Mouse (Mus musculus): Measurements from ENCODE around the gene Tex21.

The Tex21 gene

DNA sequence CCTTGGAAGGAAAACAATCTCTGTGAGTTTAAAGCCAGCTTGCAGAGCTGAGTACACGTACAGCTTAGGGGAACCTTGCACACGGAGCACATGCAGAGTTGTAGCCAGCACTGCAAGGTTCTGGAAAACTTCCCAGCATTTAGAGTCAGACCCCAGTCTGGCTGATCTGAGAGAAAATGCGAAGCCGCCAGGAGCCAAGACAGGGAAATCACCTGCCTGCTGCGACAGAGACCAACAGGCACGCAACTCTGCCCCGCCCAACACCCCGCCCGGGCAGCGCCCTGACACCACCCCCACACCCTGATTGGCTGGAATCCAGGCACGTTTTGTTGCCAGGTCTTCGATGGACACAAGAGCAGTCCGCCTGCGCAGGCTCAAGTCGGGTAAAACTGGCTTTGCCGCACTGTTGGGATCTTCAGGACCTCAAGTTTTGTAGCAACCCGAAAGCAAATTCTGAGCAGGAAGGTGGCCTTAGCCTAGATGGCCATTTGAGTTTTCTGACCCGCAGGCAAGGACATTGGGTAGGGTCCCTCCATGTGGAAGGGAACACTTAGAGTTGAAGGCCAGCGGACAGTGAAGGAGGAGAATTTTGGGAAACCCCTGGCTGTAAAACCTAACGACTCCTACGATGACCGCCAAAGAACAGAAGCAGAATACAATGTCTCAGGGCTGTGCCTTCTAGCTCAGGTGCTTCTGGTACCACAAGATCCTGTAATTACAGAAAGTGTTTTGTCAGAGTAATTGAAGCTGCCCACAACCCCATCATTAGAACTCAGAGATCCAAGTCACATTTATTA lies 50.4 kb downstream of the Tex21 start:
- peak; percentile 78 for DNase-seq (ENCODE audit: low spot score)

DNA sequence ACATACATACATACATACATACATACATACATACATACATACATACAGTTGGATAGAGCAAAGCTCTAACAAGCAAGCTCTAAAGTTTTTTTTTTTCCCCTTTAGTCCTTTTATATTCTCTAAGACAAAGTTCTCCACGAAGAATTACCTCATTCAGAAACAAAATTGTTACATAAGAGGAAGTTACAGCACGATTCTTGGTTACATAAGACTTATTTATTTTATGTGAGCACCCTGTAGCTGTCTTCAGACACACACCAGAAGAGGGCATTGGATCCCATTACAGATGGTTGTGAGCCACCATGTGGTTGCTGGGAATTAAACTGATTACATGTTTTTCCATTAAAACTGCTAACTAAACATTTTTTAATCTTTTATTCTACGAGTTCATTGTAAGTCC lies 52.0 kb downstream of the Tex21 start:
- no peak for DNase-seq (ENCODE audit: low spot score)

DNA sequence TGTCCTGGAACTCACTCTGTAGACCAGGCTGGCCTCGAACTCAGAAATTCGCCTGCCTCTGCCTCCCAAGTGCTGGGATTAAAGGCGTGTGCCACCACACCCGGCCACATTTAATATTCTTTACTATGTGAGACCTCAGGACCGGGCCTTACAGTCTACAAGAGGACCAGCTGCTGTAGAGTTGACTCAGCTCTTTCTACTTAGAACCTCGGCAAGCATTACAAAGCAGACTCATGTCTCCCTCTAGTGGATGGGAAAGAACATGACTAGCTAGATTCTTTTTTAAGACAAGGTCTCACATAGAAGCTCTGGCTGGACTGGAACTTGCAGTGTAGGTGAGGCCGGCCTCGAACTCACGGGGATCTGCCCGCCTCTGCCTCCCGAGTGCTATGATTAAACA lies 55.6 kb downstream of the Tex21 start:
- peak; percentile 79 for DNase-seq (ENCODE audit: low spot score)

DNA sequence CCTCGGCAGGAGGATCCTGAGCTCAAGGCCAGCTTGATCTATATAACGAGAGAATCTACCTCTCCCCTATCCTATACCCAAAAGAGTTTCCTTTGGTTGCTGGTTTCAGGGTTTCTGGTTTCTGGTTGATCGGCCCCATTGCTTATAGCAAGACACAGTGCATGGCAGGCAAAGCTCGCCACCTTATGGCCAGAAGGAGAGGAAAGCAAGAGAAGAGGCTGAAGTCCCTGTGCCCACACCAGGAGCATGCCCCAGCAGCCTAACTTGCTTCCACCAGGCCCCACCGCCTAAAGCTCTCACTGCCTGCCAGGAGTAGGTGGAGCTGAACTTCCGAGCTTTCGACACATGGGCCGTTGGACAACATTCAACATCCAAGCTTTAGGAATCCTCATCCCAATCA lies 58.7 kb downstream of the Tex21 start:
- DNase-seq (ENCODE audit: low spot score), result peak; percentile 60

DNA sequence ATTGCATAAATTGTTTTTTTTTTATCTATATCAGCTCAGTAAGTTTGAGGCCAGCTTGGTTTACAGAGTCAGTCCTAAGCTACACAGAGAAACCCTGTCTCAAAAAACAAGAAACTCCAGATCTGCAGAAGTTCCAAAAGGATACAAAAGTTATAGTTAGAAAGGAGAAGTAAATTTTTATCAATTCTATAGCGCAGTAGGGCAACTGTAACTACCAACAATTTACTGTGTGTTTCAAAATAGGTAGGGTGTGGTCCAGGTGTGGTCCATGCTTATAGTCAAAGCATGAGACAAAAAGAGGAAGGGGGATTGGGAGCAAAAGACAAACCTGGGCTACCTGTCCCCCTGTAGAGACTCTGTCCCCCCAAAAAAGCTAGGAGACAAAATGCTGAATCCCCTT lies 60.1 kb downstream of the Tex21 start:
- no peak for DNase-seq (ENCODE audit: low spot score)

DNA sequence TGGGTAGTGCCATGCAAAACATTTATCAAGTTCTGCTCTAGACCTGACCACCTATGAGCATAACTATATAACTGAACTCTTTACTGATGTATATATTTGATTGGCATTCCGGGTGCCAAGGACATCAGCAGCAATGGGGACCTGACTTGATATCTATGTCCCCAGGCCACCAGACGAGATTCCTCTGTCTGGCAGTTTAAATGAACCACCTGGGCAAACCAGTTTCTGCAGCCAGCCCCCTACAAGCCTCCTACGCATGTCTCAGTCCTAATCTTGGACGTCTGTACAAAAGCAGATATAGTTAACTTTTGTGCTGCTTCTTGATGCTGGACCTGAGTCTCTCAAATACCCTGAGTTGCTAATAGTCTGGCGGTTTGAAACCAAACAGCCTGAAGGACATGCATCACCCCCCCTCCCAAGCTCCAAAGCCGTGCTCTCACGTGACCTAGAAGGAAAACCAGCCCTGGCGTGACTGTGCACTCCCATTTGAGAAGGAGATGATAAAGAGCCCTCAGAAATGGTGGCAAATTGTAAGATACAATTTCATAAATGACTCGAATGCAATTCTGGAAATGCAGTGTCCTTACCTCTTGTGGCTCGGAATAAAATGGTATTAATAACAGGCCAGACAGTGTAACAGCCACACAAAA lies 61.3 kb downstream of the Tex21 start:
- no peak for DNase-seq (ENCODE audit: low spot score)

DNA sequence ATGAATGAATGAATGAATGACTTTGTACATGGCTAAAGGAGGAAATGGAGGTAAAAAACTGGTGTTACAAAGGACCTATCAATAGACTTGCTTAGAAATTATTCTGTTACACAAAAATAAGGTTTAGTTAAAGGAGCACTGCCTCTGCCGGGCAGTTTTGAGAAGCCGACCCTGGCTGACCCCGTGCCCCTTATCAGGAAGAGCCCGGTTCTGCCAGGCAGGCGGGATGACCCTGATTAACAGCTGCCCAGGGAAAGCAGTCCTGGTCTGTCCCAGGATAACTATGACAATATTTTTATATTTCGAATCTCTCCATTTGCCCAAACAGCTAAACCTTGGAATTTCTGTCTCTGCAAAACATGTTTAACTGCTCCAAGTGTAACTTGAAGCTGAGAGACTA lies 62.3 kb downstream of the Tex21 start:
- DNase-seq (ENCODE audit: low spot score), result no peak

DNA sequence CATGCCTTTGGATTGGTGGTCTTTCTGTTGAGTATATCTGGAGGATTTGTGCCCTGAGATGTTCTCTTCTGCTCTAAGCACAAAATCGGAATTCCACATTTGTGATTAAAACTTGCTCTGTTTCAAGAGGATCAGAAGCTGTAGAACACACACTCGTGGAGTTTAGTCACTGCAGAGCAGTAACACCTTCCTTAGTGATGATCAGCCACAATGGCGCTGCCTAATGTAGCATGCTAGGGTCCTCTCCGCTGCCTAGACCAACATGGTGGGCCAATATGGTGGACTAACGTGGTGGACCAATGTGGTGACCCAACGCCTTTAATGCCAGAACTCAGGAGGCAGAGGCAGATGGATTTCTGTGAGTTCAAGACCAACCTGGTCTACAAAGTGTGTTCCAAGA lies 63.7 kb downstream of the Tex21 start:
- DNase-seq (ENCODE audit: low spot score), result no peak

DNA sequence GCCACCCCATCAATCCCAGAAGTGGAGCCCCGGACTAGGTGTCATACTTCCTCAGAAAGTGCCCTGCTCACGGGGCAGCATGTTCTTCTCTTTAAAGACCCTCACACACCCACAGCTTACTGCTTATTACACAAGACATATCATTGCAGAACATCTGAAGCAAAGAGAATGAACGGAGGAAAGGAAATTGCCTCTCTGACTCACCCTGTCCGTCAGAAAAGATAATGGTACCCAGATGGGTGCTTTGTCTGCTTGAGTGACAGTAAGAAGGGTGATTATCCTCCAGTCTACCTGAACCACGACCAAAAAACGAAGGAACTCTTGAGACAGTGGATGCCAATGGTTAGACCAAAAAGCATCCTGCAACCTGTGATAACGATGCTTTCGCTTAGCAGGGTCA lies 65.1 kb downstream of the Tex21 start:
- no peak for DNase-seq (ENCODE audit: low spot score)

DNA sequence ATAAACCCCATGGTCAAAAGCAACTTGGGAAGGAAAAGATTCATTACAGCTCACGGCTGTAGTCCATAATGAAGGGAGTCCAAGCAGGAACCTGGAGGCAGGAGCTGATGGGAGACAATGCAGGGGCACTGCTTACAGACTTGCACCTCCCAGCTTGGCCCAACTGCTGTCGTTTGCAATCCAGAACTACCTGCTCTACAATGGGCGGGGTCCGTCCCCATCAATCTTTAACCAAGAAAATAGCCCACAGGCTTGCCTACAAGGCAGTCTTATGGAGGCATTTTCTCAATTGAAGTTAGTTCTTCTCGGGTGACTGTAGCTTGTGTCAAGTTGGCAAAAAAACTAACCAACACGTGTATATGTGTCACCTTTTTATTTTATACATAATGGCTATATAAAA lies 66.1 kb downstream of the Tex21 start:
- no peak for DNase-seq (ENCODE audit: low spot score)

DNA sequence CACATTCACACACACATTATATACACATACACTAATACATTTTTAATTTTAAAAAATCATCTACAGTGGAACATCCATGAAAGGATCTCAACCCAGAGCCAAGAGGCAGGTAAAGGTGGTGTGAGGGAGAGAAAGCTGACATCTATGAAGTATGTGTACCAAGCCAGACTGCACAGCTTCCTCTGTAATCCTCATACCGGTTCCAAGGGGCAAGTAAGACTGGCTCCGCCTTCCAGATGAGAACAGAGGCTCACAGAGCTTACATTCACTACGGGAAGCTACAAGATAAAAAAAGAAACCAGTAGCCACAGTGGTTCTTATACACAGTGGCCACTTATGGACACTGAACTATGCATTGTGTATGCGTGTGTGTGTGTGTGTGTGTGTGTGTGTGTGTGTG lies 67.0 kb downstream of the Tex21 start:
- DNase-seq (ENCODE audit: low spot score), result no peak

DNA sequence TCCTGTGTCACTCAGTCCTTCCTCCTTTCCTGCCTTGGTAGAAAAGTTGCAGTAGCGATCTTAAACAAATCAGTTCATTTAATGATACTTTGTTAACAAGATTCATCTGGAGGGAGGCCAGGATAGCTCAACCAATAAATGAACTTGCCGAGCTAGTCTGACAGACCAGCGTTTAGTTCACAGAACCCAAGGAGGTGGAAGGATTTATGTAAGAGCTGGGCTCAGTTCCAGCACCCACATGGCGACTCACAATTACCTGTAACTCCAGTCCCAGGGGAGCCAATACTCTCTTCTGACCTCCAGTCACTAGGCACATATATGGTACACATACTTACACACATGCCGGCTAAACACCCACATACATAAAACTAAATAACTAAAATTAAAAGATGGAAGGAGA lies 67.5 kb downstream of the Tex21 start:
- no peak for DNase-seq (ENCODE audit: low spot score)

DNA sequence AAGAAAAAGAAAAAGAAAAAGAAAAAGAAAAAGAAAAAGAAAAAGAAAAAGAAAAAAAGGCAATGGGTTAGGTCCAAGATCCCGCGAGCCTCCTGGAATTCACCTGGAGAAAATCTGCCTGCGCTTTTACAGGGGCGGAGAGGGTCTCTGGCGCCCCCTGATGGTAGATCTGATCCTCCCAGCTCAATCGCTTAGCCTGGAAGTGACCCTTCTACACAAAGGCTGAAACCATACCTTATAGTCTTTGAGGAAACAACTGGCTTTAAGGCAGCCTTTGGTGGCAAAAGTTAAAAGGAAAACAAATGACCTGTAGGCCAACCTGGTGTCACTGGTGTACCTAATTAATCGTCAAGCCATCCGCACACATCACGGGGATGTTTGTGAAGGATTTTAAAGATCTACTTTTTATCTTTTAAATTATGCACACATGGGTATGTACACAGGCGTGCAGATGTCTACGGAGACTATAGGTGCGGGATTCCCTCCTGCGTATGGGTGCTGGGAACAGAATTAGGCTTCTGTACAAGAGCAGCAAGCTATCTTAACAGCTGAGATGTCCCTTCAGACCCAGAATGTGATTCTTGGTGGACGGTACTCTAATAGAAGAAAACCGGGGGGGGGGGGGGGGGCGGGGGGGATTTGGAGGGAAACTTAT lies 68.6 kb downstream of the Tex21 start:
- peak; percentile 91 for DNase-seq (ENCODE audit: low spot score)

DNA sequence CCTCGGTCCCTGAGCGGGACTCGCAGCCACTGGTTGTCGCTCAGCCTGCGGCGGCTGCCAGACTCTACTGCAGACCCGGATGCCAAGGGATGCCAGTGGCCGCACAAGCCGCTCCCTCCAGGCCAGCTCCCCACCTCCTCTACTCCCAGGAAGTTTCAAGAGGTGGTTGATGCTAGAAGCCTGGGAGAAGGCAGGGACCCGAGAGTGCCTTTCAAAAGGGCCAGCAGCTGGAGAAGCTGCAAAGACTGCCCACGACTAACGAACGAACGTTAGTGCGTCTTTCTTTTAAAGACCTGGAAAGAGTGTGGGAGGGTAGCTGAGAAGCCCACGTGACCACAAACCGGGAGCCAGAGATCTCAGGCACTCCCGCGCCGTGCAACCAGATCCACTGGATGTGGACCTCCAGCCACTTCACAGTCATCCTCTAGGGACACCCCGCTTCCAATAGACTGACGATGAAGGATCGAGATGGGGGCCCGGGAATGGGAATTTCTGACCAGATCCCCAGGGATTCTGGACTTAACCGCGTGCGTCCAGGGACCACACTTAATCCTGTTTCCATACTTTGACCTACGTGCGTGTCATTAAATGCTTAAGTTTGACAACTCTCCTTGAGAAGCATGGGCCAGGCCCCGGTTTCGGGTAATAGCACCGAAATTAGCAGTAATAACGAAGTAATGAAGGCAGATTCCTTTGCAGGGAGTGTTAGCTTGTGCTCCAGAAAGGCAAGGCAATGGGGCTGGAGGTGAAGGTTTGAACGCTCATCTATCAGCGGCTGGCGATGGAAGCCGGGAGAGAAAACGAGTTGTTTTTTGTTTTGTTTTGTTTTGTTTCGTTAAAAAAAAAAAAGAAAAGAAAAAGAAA lies 69.3 kb downstream of the Tex21 start, which contains the start of gene Esr2:
Gene Esr2, minus strand, starts transcription at position 260 of the 864 bp plus-strand sequence.
- DNase-seq (ENCODE audit: low spot score), result peak; percentile 60

DNA sequence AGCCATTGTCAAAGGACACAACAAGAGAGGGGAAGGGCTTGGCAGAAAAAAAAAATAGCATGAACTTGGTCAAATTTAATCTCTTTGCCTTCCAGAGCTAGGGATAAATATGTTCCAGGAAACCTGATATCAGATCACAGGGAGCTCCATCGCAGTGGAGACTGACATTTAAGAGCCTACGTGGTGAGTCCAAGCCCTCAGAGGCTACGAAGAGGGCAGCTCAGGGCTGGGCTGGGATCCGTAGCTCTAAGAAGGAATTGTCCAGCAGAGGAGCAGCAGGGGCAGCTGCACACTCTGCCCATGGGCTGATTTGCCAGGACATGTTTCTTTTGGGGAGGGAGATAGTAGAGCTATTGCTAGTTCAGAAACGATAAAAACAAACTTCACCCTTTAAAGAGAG lies 80.9 kb downstream of the Tex21 start:
- DNase-seq (ENCODE audit: low spot score), result no peak

DNA sequence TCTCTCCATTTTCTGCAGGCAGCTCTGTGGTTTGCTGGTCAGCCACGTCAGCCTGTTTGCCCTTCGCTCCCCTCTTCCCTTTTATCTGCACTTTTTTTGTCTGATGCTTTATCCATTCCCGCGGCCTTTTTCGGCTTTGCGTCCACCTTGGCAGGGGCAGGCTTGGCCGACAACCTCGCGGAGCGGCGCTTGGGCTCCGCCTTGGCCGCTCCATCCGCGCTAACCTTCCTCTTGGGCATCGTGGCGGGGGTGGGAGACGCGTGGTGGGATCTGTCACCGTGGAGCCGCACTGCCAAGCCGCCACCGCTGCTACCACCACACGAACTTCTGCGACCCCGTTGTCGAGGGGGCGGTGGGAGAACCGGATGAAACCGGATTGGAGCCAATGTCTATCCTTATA lies 94.2 kb downstream of the Tex21 start:
- peak; percentile 47 for DNase-seq (ENCODE audit: low spot score)

All from retina, embryonic 14.5 days (tissue).